Mouse (Mus musculus) T-helper 2 cell (primary cell): ENCODE results near the gene Btbd17.

Source experiments
- in situ Hi-C: fragments of 300-600 bp; cut with MboI, MseI; formaldehyde crosslinking; loops from one replicate; pipeline ENCODE4 v1.15.1; 2025; ENCODE audit warnings: high pct_unique_total_duplicates

The Btbd17 gene

GRCm38 (mm10) chr11:114803990-114804389 lies 8.2 kb upstream of the Btbd17 start:
- in situ Hi-C loops: no loop called here

GRCm38 (mm10) chr11:114802540-114803267 lies 7.0 kb upstream of the Btbd17 start:
- in situ Hi-C loops: no loop called here

DNA sequence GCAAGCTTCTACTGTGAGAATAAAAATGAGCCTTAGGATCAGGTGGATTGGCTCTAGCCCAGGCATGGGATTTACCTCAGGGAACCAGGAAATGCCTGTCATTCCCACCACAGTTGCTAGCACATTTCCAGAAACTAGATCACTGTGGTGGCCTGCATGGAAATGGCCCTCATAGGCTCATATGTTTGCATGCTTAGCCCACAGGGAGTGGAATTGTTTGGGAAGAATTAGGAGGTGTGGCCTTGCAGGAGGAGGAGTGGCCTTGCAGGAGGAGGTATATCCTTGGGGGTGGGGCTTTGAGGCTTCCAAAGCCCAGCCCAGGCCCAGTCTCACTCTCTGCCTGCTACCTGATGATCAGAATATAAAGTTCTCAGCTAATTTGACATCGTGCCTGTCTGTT lies 6.2 kb upstream of the Btbd17 start:
- in situ Hi-C loops: no loop called here

DNA sequence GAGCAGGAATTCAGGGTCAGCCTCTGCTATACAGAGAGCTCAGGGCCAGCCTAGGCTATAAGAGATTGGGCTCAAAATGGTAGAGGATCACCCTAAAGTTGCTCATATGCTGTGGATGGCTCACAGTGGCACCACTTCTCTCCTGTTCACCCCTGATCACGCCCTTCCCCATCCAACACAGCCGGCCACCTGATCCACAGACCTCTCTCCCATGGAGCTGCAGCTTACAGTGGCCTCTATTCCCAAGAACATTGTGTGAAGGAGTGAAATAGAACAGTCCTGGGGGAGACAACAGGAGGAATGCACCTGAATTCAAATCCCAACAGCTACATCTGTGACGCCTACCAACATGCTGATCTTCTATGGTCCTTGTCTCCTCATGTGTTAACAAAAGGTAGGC lies 2.9 kb upstream of the Btbd17 start, which contains the start of gene Gpr142:
TSS of gene Gpr142 (plus strand) at position 301 of the 400 bp plus-strand sequence.
- in situ Hi-C loops: no loop called here

- in situ Hi-C loops: no loop called here
These were observed 2.2 kb upstream of the Btbd17 start for GRCm38 (mm10) chr11:114797981-114798380.

- in situ Hi-C loops: no loop called here
These were observed 1.4 kb upstream of the Btbd17 start for GRCm38 (mm10) chr11:114797176-114797575.

DNA sequence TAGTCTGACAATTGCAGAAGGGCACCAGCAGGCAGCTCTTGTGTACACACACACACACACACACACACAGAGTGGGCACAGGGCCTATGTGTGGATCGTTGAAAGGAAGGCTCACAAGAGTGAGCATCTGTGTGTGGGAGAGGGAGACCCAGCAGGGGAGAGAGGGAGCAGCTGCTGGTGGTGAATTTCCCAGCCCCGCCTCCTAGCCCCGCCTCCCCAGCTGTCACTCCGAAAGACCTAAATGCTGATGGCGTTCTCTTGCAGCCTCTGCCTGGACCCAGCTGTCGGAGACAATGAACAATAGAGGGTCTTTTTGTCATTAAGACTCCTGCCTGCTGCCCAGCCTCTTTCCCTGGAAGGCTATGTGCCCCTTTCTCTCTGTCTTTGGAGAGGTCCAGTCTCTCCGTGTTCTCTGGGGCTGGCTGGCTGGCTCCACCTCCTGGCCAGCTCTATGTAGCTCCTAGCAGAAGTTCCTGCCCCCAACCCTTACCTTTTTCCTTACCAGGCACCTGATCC lies 456 bp downstream of the Btbd17 start:
- in situ Hi-C loops: no loop called here

GRCm38 (mm10) chr11:114794691-114795090 lies 1.1 kb downstream of the Btbd17 start:
- in situ Hi-C loops: no loop called here

DNA sequence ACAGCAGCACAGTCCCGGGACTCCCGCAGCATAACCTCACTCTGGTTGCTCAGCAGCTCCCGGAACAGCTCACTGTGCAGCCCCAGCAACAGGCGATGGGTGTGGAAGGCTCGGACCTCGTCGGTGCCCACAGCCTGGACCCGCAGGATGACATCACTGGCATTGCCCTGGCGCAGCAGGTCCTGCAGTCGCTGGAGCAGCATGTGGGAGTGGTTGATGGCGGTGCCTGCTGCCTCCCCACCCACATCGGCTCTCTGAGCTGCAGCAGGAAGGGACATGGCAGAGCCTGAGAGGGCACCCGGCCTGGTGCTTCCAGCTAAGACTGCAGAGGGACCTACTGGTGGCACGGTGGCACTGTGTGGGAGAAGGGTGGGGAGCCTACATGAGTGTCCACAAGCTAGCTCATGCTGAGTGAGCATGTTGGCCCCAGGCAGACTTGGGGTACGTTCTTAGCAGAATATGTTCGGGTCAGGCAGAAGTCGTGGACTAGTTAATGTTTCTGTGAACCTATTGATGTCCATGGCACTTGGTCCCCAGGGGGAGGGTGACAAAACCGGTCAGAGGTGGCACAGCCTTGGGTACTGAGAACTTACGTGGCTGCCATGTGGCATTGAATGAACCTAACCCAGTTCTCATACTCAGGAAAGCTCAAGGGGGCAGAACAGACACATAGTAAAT lies 1.7 kb downstream of the Btbd17 start:
- in situ Hi-C loops: no loop called here

GRCm38 (mm10) chr11:114792931-114793494 lies 2.7 kb downstream of the Btbd17 start:
- in situ Hi-C loops: no loop called here

- in situ Hi-C loops: no loop called here
These were observed 3.8 kb downstream of the Btbd17 start for GRCm38 (mm10) chr11:114791891-114792411.

GRCm38 (mm10) chr11:114791351-114791889 lies 4.3 kb downstream of the Btbd17 start:
- in situ Hi-C loops: no loop called here

DNA sequence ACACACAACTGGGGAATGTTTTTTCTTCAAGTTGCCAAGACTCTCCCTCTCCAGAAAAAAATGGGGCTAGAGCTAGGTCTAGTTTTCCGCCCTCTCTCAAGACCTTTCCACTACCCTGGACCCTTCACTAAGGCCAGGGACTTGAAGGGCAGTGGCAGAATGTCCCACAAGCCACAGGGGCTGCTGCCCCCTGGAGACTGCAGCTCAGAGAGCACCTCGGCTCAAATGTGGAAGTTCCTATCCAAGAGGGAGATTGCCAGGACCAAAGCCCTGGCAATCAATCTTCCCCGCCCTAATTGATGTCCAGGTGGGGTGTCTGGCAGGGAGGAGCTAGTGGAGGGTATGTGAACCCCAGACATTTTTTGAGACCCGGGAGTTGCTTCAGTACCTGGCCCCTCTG lies 4.9 kb downstream of the Btbd17 start:
- in situ Hi-C loops: no loop called here

- in situ Hi-C loops: no loop called here
These were observed 5.6 kb downstream of the Btbd17 start for GRCm38 (mm10) chr11:114790171-114790570.

DNA sequence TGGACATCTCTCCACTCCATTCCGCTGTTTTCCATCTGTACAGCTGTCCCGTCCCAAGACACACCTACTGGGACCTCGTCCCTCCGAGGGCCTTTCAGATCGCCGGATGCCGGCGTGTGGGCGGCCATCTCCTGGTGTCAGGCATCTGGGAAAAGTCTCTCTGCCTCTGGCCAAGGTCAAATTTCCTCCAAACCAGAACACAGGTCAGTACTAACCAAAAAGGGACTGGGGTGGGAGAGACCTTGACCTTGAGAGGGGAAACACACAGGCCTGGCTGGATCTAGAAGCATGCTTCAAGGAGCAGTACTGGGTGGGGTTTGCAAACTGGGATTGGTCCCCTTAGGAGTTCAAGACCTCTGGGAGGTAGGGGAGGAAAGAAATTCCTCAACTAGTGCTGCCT lies 6.0 kb downstream of the Btbd17 start:
- in situ Hi-C loops: loop anchor here (5.0 kb wide), 1 partner anchor 42 kb away; no protein-coding TSS in a partner anchor

GRCm38 (mm10) chr11:114789061-114789714 lies 6.6 kb downstream of the Btbd17 start:
- in situ Hi-C loops: loop anchor here (5.0 kb wide), 1 partner anchor 42 kb away; no protein-coding TSS in a partner anchor

- in situ Hi-C loops: loop anchor here (5.0 kb wide), 1 partner anchor 40 kb away; no protein-coding TSS in a partner anchor
These were observed 8.1 kb downstream of the Btbd17 start for GRCm38 (mm10) chr11:114787611-114788010.

- in situ Hi-C loops: loop anchor here (5.0 kb wide), 1 partner anchor 39 kb away; no protein-coding TSS in a partner anchor
These were observed 9.4 kb downstream of the Btbd17 start for GRCm38 (mm10) chr11:114786326-114786725.

GRCm38 (mm10) chr11:114785892-114786291 lies 9.9 kb downstream of the Btbd17 start:
- in situ Hi-C loops: loop anchor here (5.0 kb wide), 1 partner anchor 39 kb away; no protein-coding TSS in a partner anchor

DNA sequence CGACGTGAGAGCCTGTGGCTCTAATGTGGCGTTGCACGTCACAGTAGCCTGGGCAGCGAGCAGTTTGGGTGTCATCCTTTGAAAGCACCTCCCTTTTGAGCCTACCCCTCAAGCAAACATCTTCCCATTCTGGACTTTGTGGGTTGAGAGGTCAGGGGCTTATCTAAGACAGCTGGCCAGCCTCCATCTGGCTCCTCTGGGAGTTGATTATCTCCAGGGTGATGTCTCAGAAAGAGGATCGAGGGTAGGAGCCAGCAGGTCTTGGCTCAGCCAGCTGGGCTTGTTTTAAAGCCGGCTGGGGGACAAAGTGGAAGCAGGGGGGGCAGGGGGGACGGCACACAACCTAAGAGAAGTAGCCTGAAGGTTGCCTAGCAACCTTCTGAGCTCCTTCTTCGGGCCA lies 15.7 kb downstream of the Btbd17 start:
- in situ Hi-C loops: no loop called here

DNA sequence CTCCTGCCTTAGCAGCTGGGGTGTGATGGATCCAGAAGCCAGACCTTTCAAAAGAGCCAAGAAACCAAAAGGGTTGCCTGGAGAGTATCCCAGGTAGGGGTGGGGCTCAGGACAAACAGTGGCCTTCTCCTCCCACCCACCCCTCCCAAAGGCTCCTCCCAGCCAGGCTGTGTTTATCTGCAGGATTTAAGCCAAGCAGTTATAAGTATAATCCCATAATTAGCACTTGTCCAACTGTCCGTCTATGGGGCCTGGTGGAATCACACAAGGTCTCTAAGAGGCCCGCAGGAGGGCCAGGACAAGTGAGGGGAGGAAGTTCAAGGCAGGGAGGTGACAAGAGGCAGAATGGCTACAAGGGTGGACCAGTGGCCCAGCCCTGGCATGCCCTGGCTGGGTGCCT lies 23.8 kb downstream of the Btbd17 start:
- in situ Hi-C loops: no loop called here
